Mouse (Mus musculus): ENCODE measurements at regions not wholly inside any gene's neighbourhood (a gene's known extent, or its start where the extent isn't known, plus 50 kb on each side); places are given as distances from the start of the nearest gene placed in this dataset.

DNA sequence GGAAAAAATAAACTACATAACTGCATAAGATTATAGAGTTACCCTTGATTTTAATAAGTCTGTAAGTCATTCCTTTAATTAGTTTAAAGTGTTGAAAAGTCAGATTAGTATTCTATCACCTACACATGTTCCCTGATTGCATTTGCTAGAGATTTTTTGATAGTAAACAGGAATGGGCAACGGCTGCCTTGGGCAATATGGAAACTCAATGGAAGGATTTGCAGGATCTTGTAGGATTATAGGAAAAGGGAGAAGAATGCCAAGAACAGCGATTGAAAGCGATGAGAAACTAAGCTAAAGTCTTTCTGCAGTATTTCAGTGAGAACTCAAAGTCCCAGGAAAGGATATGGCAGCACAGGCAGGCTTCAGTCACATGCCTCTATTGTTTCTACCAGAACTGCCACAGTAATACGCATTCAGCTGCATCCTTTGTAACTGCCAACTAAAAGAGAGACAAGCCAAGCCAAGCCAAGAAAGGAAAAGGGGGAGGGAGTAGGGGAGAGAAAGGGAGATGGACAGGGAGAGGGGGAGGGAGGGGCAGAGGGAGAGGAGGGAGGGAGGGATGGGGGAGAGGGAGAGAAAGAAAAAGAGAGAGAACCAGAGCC, 340.3 kb downstream of the Kif16b start:
- TF ChIP-seq POLR2A (IDR thresholded peaks at IDR 0.05; ENCODE audit: low read depth, low read length) (no peak), CTCF (conservative IDR thresholded peaks at IDR 0.05; ENCODE audit: insufficient read depth, insufficient read length, low read depth, low read length) (no peak)
- DNase-seq = no peak
- Histone ChIP-seq H3K27me3 (replicated peaks; ENCODE audit: control insufficient read depth, insufficient read depth, low read length) (no peaks in the 10 kb centered on the region), H3K36me3 (ENCODE audit: control insufficient read depth, insufficient read depth, low read length) (no peaks in the 10 kb centered on the region), H3K27ac (ENCODE audit: insufficient read depth, low read depth, low read length) (no peak overlapping the region), H3K4me3 (ENCODE audit: insufficient read depth, low read depth, low read length) (no peak overlapping the region), H3K4me1 (ENCODE audit: control insufficient read depth, insufficient read depth, low read length) (no peaks in the 10 kb centered on the region)
- 75% methylated on average over 4 of the region's 4 CpGs for WGBS

DNA sequence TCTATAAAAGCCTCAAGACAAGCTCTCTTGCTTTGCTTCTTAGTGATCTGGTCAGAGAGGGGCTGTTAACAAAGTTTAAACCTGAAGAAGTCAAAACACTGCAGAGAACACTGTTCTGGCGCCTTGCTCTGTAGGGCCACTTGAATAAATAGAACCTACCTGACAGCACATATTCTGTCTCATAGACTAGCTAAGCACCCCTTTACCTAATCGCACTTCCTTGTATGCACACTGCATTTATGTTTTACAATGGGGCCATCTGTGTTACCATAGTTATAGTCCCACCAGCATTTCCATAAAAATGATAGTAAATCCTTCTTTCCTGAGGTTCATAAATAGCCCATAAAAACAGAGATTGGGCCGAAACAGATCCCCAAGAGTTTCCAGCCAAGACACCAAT, 340.9 kb downstream of the Kif16b start:
- no peak overlapping the region for H3K4me3 ChIP-seq (ENCODE audit: insufficient read depth, low read depth, low read length)
- no peaks in the 10 kb centered on the region for H3K36me3 ChIP-seq (ENCODE audit: control insufficient read depth, insufficient read depth, low read length)
- no peaks in the 10 kb centered on the region for H3K27me3 ChIP-seq (replicated peaks; ENCODE audit: control insufficient read depth, insufficient read depth, low read length)
- DNase-seq = no peak
- no peak overlapping the region for H3K27ac ChIP-seq (ENCODE audit: insufficient read depth, low read depth, low read length)
- 89% methylated on average over 3 of the region's 3 CpGs for WGBS
- TF ChIP-seq POLR2A (IDR thresholded peaks at IDR 0.05; ENCODE audit: low read depth, low read length) = no peak
- TF ChIP-seq CTCF (conservative IDR thresholded peaks at IDR 0.05; ENCODE audit: insufficient read depth, insufficient read length, low read depth, low read length) = no peak
- H3K4me1 ChIP-seq (ENCODE audit: control insufficient read depth, insufficient read depth, low read length) = no peaks in the 10 kb centered on the region

DNA sequence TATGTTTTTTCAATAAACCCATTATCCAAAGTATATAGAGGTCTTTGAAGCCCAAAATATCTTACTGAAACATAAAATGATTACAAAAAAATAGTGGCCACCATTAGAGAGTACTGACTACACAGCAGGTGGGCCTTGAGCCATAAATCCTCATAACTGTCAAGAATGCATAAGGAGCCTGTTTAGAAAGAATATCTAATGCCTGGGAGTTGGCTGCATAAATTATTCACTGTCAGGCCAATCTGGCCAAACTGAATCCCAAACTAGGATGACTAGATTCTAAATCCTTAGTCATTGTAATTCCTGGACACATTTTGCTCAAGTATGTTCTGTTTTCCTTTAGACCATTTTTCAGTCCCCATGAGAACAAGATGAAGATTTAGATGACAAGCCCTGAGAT, 341.4 kb downstream of the Kif16b start:
- Histone ChIP-seq H3K4me1 (ENCODE audit: control insufficient read depth, insufficient read depth, low read length) (no peaks in the 10 kb centered on the region), H3K36me3 (ENCODE audit: control insufficient read depth, insufficient read depth, low read length) (no peaks in the 10 kb centered on the region), H3K4me3 (ENCODE audit: insufficient read depth, low read depth, low read length) (no peak overlapping the region), H3K27ac (ENCODE audit: insufficient read depth, low read depth, low read length) (no peak overlapping the region), H3K27me3 (replicated peaks; ENCODE audit: control insufficient read depth, insufficient read depth, low read length) (no peaks in the 10 kb centered on the region)
- DNase-seq = no peak
- TF ChIP-seq POLR2A (IDR thresholded peaks at IDR 0.05; ENCODE audit: low read depth, low read length) (no peak), CTCF (conservative IDR thresholded peaks at IDR 0.05; ENCODE audit: insufficient read depth, insufficient read length, low read depth, low read length) (no peak)

DNA sequence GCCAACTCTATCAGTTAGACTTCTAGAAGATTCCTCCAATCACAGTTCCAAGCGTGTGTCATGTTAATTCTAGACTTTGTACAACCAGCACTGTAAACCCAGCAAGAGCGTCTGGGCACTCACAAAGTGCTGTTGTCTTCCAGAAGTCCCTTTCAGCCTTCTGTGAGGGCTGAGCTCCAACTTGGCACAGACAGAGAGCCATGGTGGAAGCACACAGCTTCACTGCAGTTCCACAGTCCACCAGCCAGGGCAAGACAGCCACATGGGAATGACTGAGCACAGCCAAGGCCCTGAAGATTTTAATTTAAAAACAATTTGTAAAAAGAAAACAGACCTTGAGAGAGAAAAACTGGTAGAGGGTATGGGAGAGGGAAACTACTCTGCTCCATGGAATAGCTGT, 346.5 kb downstream of the Kif16b start:
- H3K4me1 ChIP-seq (ENCODE audit: control insufficient read depth, insufficient read depth, low read length) = no peaks in the 10 kb centered on the region
- no peak overlapping the region for H3K4me3 ChIP-seq (ENCODE audit: insufficient read depth, low read depth, low read length)
- peak; percentile 4 for DNase-seq
- no peaks in the 10 kb centered on the region for H3K36me3 ChIP-seq (ENCODE audit: control insufficient read depth, insufficient read depth, low read length)
- no peaks in the 10 kb centered on the region for H3K27me3 ChIP-seq (replicated peaks; ENCODE audit: control insufficient read depth, insufficient read depth, low read length)
- TF ChIP-seq CTCF (conservative IDR thresholded peaks at IDR 0.05; ENCODE audit: insufficient read depth, insufficient read length, low read depth, low read length) (no peak), POLR2A (IDR thresholded peaks at IDR 0.05; ENCODE audit: low read depth, low read length) (no peak)
- no peak overlapping the region for H3K27ac ChIP-seq (ENCODE audit: insufficient read depth, low read depth, low read length)
- 79% methylated on average over 2 of the region's 2 CpGs for WGBS

DNA sequence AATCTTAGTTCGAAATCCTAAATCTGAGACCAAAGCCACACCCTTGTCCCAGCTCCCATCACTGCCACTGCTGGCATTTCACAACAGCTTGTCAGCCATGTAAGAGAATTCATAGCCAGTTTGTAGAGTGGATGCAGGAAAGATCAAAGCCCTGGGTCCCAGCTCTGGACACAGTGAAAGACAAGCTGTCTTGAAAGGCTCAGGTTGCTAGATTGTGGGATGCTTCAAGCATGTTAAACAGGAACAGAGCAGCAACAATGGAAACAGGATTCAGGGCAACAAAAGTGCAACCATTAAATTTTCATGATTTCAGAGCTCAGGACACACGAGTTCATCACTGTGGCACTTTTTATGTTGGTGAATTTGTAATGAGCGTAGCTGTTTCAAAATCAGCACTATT, 349.6 kb downstream of the Kif16b start:
- Histone ChIP-seq H3K4me3 (ENCODE audit: insufficient read depth, low read depth, low read length) (no peak overlapping the region), H3K27me3 (replicated peaks; ENCODE audit: control insufficient read depth, insufficient read depth, low read length) (no peaks in the 10 kb centered on the region), H3K4me1 (ENCODE audit: control insufficient read depth, insufficient read depth, low read length) (no peaks in the 10 kb centered on the region), H3K27ac (ENCODE audit: insufficient read depth, low read depth, low read length) (no peak overlapping the region), H3K36me3 (ENCODE audit: control insufficient read depth, insufficient read depth, low read length) (no peaks in the 10 kb centered on the region)
- TF ChIP-seq CTCF (conservative IDR thresholded peaks at IDR 0.05; ENCODE audit: insufficient read depth, insufficient read length, low read depth, low read length) = no peak
- TF ChIP-seq POLR2A (IDR thresholded peaks at IDR 0.05; ENCODE audit: low read depth, low read length) = no peak
- no peak for DNase-seq
- 62% methylated on average over 3 of the region's 3 CpGs for WGBS

DNA sequence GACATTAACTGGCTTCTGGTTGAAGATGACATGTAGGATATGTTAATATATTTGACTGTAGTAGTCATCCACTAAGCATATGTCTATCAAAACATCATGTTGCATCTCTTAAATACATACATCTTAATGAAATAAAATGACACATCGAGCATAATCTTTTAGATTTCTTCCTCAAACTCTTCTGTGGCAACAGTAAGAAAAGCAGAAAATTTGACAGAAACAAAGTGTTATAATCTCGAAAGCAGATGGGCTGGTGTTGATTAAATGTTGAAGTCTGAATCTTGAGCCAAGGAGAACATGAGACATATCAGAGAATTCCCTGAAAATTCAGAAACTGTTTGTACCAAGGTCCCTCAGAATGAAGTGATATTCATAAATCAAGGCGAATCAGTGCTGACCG, 352.6 kb downstream of the Kif16b start:
- no peak for TF ChIP-seq CTCF (conservative IDR thresholded peaks at IDR 0.05; ENCODE audit: insufficient read depth, insufficient read length, low read depth, low read length)
- TF ChIP-seq POLR2A (IDR thresholded peaks at IDR 0.05; ENCODE audit: low read depth, low read length) = no peak
- Histone ChIP-seq H3K27me3 (replicated peaks; ENCODE audit: control insufficient read depth, insufficient read depth, low read length) (no peaks in the 10 kb centered on the region), H3K27ac (ENCODE audit: insufficient read depth, low read depth, low read length) (no peak overlapping the region), H3K36me3 (ENCODE audit: control insufficient read depth, insufficient read depth, low read length) (no peaks in the 10 kb centered on the region), H3K4me1 (ENCODE audit: control insufficient read depth, insufficient read depth, low read length) (no peaks in the 10 kb centered on the region), H3K4me3 (ENCODE audit: insufficient read depth, low read depth, low read length) (no peak overlapping the region)
- no peak for DNase-seq
- 79% methylated on average over 4 of the region's 4 CpGs for WGBS

DNA sequence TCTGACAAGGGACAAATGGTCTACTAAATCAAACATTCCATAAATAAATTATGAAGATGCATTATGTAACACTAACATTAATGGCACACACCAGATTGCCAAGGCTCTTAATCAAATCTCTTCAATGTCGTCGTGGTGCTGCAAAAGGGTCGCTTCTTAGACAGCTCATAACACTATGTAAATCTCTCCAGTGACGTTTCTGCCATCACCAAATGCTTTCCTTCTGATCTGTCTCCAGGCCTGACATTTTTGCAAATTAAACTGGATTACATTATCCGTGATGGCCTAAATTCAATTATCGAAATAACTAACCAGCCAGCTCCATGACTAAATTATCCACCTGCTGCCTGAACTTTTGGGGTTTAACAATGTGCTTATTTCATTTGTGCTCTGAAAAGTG, 356.4 kb downstream of the Kif16b start:
- Histone ChIP-seq H3K4me3 (ENCODE audit: insufficient read depth, low read depth, low read length) (no peak overlapping the region), H3K4me1 (ENCODE audit: control insufficient read depth, insufficient read depth, low read length) (no peaks in the 10 kb centered on the region), H3K27me3 (replicated peaks; ENCODE audit: control insufficient read depth, insufficient read depth, low read length) (no peaks in the 10 kb centered on the region), H3K27ac (ENCODE audit: insufficient read depth, low read depth, low read length) (no peak overlapping the region), H3K36me3 (ENCODE audit: control insufficient read depth, insufficient read depth, low read length) (no peaks in the 10 kb centered on the region)
- TF ChIP-seq CTCF (conservative IDR thresholded peaks at IDR 0.05; ENCODE audit: insufficient read depth, insufficient read length, low read depth, low read length) = no peak
- no peak for TF ChIP-seq POLR2A (IDR thresholded peaks at IDR 0.05; ENCODE audit: low read depth, low read length)
- no peak for DNase-seq
- 79% methylated on average over 6 of the region's 6 CpGs for WGBS

All from kidney, adult 2 months (tissue).